Mouse (Mus musculus) stomach, postnatal 0 days (tissue): ENCODE results near the gene Gnai2. TPM values are rescaled to one million over a fixed set of nuclear protein-coding genes. Genes with fewer than 3 reads are reported as not detected.
A peak's percentile ranks its signal among the peaks of the same experiment; 100 is the strongest.

Source experiments
- ATAC-seq: fragments of 200-750 bp; cut with Nextera tagmentation; 2 replicates; pipeline ENCODE4 v1.8.0; 2017; ENCODE audit not compliant: low FRiP score, low TSS enrichment
- DNase-seq: peaks from one replicate; pipeline ENCODE4 v3.0.0-alpha.2; 2016; ENCODE audit warnings: low spot score
- H3K27ac ChIP-seq: fragments of 300-500 bp; sonication (generic); replicated peaks from 2 replicates; pipeline ENCODE4 v1.5.1; 2014; ENCODE audit warnings: mild to moderate bottlenecking, control low read depth
- H3K27me3 ChIP-seq: fragments of 300-500 bp; sonication (generic); 2 replicates; pipeline ENCODE4 v1.6.1; 2014; ENCODE audit warnings: low read length; ENCODE audit not compliant: control insufficient read depth, insufficient read depth
- H3K36me3 ChIP-seq: fragments of 300-500 bp; sonication (generic); 2 replicates; pipeline ENCODE4 v1.6.1; 2014; ENCODE audit warnings: low read length, mixed read lengths; ENCODE audit not compliant: control insufficient read depth, insufficient read depth
- H3K4me1 ChIP-seq: fragments of 300-500 bp; sonication (generic); replicated peaks from 2 replicates; pipeline ENCODE4 v1.6.1; 2014; ENCODE audit warnings: antibody characterized with exemption; ENCODE audit not compliant: control insufficient read depth, insufficient read depth
- H3K4me2 ChIP-seq: fragments of 300-500 bp; sonication (generic); replicated peaks from 2 replicates; pipeline ENCODE4 v1.6.1; 2014; ENCODE audit warnings: low read depth, mild to moderate bottlenecking, control low read depth, moderate library complexity
- H3K4me3 ChIP-seq: fragments of 300-500 bp; sonication (generic); 2 replicates; pipeline ENCODE4 v1.5.1; 2014; ENCODE audit warnings: low read depth, low read length, control low read depth
- H3K9ac ChIP-seq: fragments of 300-500 bp; sonication (generic); 2 replicates; pipeline ENCODE4 v1.6.1; 2014; ENCODE audit warnings: mild to moderate bottlenecking, low read length, control low read depth, mixed read lengths
- H3K9me3 ChIP-seq: fragments of 300-500 bp; sonication (generic); 2 replicates; pipeline ENCODE4 v1.6.1; 2016; ENCODE audit warnings: low read length; ENCODE audit not compliant: control insufficient read depth
- CTCF ChIP-seq: IDR thresholded peaks from 2 replicates; pipeline ENCODE4 v1.5.1; 2016; ENCODE audit warnings: antibody characterized with exemption, low read depth, mild to moderate bottlenecking, moderate library complexity
- EP300 ChIP-seq: optimal IDR thresholded peaks from 2 replicates; pipeline ENCODE3; 2016; ENCODE audit warnings: antibody characterized with exemption
- WGBS: fragments of 180-500 bp; shearing (Covaris S2); extraction: QIAGEN DNeasy Blood & Tissue Kit; methylation state at CpG from one replicate; pipeline ENCODE4 v1.1.7; 2014; 5-methylcytosine and 5-hydroxymethylcytosine counted together
- polyA plus RNA-seq: library from polyadenylated mRNA; unstranded; fragments of >200 nt; fragmentation: Nextera tagmentation; extraction: Ambion mirVana; gene quantifications from 2 replicates; pipeline ENCODE4 v1.2.1, GENCODE M21; 2015

Gnai2 gene
- polyA plus RNA-seq, 1 experiment from 2014 or later: 189 TPM

DNA sequence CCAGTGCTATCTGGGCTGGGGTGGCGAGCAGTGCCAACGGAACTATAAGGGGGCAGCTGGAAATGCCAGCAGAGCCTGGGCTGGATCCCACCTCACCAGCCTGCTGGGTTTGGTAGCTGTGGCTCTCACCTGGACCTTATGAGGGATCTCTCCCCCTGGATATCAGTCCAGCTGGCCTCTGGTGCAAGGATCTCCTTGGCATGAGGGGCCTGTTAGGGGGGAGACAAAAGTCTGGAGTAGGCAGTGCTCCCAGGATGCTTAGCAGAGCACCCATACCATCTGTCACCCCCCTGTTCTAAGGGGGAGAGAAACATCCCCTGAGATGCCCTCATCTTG is 62.9 kb downstream of the Gnai2 start:
- no peak for TF ChIP-seq CTCF
- no peak for TF ChIP-seq EP300
- H3K36me3 ChIP-seq: peaks cover 6% of the 10 kb centered on the region; the same call in 1 of the 2 replicates
- ATAC-seq (no peak), DNase-seq (no peak)
- no peaks in the 10 kb centered on the region for H3K9me3 ChIP-seq
- no peak overlapping the region for H3K9ac ChIP-seq
- H3K27me3 ChIP-seq: no peaks in the 10 kb centered on the region
- 97% methylated on average over 2 of the region's 2 CpGs for WGBS
- H3K4me3 ChIP-seq: no peak overlapping the region
- H3K4me2 ChIP-seq: no peak overlapping the region
- peaks cover 15% of the 10 kb centered on the region for H3K4me1 ChIP-seq
- no peak overlapping the region for H3K27ac ChIP-seq

DNA sequence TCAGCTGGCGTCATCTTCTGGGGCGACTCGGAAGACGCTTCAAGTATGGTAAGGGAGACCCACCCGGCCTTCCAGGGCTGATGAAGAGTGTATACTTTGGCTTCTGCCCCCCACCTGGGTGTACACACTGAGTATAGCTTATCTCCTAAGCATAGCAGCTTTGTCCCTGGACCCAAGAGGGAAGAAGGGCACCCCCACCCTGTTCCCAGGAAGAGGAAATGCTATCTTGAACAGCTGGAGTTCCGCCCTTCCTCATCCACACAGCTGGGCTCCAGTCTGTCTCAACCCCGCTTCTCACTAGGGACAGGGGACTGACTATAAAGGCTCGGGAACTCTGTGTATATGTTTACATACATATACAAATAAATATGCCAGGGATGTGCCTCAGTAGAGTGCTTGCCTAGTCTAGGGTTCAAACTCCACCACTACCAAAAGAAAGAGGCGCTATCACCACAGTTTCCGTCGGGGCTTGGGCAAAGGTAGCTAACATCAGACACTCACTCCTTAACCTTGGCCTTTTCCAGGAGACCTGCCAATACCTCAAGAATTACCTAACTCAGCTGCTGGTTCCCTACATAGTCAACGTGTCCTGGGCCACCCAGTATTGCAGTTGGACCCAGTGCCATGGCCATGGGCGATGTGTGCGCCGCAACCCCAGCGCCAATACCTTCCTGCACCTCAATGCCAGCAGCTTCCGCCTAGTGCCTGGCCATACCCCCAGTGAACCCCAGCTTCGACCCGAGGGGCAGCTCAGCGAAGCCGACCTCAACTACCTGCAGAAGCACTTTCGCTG is 63.4 kb downstream of the Gnai2 start:
- Histone ChIP-seq H3K4me1 (peaks cover 15% of the 10 kb centered on the region), H3K36me3 (peaks cover 6% of the 10 kb centered on the region; the same call in 1 of the 2 replicates), H3K27me3 (no peaks in the 10 kb centered on the region), H3K4me2 (peak overlapping the region; percentile 71), H3K27ac (peak overlapping the region; percentile 86), H3K9ac (no peak overlapping the region), H3K9me3 (no peaks in the 10 kb centered on the region), H3K4me3 (peak overlapping the region; percentile 10; the same call in 1 of the 2 replicates)
- TF ChIP-seq EP300 (no peak), CTCF (no peak)
- WGBS: 84% methylated on average over 22 of the region's 22 CpGs
- DNase-seq: no peak
- no peak for ATAC-seq

DNA sequence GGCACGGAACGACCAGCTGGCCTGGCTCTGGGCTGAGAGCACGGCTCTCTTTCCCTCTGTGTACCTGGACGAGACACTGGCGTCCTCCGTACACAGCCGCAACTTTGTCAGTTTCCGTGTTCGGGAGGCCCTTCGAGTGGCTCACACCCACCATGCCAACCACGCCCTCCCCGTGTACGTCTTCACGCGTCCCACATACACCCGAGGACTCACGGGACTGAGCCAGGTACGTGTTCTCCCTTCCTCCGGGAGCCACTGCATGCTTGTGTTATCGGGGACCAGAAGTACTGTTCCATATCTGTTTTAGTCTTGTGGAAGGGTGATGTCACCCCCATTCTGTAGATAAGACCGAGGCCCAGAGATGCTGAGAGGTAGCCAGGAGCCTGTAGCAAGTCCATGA is 64.3 kb downstream of the Gnai2 start:
- H3K4me2 ChIP-seq: peak overlapping the region; percentile 71
- TF ChIP-seq CTCF (no peak), EP300 (no peak)
- 59% methylated on average over 21 of the region's 21 CpGs for WGBS
- peaks cover 11% of the 10 kb centered on the region for H3K4me1 ChIP-seq
- no peaks in the 10 kb centered on the region for H3K27me3 ChIP-seq
- no peaks in the 10 kb centered on the region for H3K9me3 ChIP-seq
- H3K9ac ChIP-seq: 0 out of 2 replicates have a peak overlapping the region, but pooled peaks have one; percentile 82
- H3K4me3 ChIP-seq: peak overlapping the region; percentile 76
- peak overlapping the region; percentile 86 for H3K27ac ChIP-seq
- DNase-seq: peak; percentile 71
- ATAC-seq: 0 out of 2 replicates have a peak, but pooled peaks have one; percentile 3
- peaks cover 6% of the 10 kb centered on the region; the same call in 1 of the 2 replicates for H3K36me3 ChIP-seq

DNA sequence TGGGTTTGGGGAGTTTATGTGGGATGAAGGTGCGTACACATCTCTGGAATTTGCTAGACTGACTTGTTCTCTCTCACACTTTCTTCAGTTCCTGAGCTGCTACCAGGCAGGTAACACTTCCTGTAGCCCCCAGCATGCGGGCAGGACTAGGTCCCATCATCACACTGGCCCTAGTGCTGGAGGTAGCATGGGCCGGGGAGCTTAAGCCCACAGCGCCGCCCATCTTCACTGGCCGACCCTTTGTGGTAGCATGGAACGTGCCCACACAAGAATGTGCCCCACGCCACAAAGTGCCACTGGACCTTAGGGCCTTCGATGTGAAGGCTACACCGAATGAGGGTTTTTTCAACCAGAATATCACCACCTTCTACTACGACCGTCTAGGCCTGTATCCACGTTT is 65.2 kb downstream of the Gnai2 start:
- no peaks in the 10 kb centered on the region for H3K27me3 ChIP-seq
- peak overlapping the region; percentile 82 for H3K9ac ChIP-seq
- peaks cover 6% of the 10 kb centered on the region; the same call in 1 of the 2 replicates for H3K36me3 ChIP-seq
- H3K4me3 ChIP-seq: peak overlapping the region; percentile 76
- no peaks in the 10 kb centered on the region for H3K9me3 ChIP-seq
- ATAC-seq (no peak), DNase-seq (no peak)
- TF ChIP-seq CTCF (no peak; the same call in 1 of the 2 replicates), EP300 (no peak)
- 33% methylated on average over 13 of the region's 13 CpGs for WGBS
- H3K4me1 ChIP-seq: peaks cover 11% of the 10 kb centered on the region
- peak overlapping the region; percentile 86 for H3K27ac ChIP-seq
- peak overlapping the region; percentile 71 for H3K4me2 ChIP-seq

DNA sequence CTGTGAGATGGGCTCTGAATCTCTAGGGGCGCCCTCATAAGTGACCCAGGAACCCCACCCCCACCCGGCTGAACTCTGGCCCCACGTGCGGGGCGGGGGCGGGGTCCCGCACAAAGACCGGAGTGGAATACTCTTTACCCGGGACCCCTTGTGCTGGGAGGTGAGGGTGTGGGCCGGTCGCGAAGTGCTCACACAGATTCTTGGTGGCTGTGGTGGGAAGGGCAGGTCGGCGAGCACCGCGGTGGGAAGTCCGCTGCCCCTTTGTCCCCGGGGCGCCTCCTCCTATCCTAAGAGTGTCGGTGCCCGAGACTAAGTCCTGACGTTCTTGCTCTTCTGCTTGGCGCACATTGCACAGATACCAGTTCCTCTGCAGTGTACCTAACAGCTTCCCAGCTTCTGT is 65.9 kb downstream of the Gnai2 start:
- peak overlapping the region; percentile 82 for H3K9ac ChIP-seq
- ATAC-seq: 0 out of 2 replicates have a peak, but pooled peaks have one; percentile 1
- under 1% methylated on average over 17 of the region's 23 CpGs for WGBS
- H3K9me3 ChIP-seq: no peaks in the 10 kb centered on the region
- no peak for DNase-seq
- peak overlapping the region; percentile 86 for H3K27ac ChIP-seq
- peak overlapping the region; percentile 76 for H3K4me3 ChIP-seq
- peaks cover 11% of the 10 kb centered on the region for H3K4me1 ChIP-seq
- peaks cover 6% of the 10 kb centered on the region; the same call in 1 of the 2 replicates for H3K36me3 ChIP-seq
- TF ChIP-seq CTCF: no peak
- no peak for TF ChIP-seq EP300
- no peaks in the 10 kb centered on the region for H3K27me3 ChIP-seq
- peak overlapping the region; percentile 71 for H3K4me2 ChIP-seq
